Mouse (Mus musculus) heart, adult 18-20 months (tissue): ENCODE measurements around the gene Olfr1030. TPM values are rescaled to one million over a fixed set of nuclear protein-coding genes. Genes with fewer than 3 reads are reported as not detected.
"Not testable (repeated sequence)": the region's sequence is repeated elsewhere in the genome, so short reads cannot be mapped to it uniquely, and the experiment has no call there.

ENCODE experiments used
- DNase-seq, 2 experiments: peaks; one replicate each; pipeline ENCODE4 v3.0.0; 2021 to 2022; ENCODE audit warnings: mixed read lengths in 1 of 2
- long read RNA-seq, 2 experiments: library from polyadenylated mRNA; stranded (forward); transcript quantifications; one replicate each; pipeline ENCODE4 v2.0.0; 2021
- total RNA-seq, 2 experiments: library from RNA; stranded (reverse); gene quantifications; 2 replicates each; pipeline ENCODE4 v1.2.3; 2021

Olfr1030 gene
- total RNA-seq: not detected
- long read RNA-seq, experiment 1: 0 reads
- long read RNA-seq, experiment 2: 0 reads

DNA sequence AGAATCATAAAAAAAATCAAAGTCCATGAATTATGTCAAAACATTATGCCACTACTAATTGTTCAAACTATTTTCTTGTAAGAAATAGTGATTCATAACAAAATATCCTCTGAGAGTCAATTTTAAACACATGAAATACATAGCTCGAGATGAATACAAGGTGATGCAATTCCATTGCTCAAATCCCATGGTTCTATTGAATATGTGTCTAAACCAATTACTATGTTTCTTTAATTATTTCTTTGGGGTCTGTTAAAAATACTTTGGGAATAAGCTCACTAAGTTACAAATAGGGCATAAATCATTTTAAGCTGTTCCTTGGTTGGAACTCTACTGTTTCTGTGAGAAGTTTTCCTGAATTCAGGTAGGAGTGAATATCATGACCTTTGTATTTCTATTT, at the start of gene Olfr1030:
Olfr1030 (plus strand) TSS at position 301 of the 400 bp plus-strand sequence.
- no peak for DNase-seq

DNA sequence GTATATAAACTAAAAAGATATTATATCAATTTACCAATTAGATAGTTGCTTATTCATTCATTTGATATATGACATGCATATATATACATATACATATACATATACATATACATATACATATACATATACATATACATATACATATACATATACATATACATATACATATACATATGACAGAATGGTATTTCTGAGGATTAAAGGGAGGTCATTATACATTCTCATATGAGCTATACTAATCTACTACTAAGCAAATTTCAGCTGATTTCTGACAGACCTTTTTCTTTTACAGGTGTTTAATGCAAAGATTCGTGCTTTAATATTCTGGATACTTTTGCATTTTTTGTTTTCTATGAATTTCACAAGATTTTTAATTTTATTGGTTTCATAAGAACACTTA, 28.9 kb upstream of the Olfr1030 start, which contains the start of gene Olfr1028:
Olfr1028 (plus strand) TSS at position 301 of the 400 bp plus-strand sequence.
- DNase-seq: no peak

DNA sequence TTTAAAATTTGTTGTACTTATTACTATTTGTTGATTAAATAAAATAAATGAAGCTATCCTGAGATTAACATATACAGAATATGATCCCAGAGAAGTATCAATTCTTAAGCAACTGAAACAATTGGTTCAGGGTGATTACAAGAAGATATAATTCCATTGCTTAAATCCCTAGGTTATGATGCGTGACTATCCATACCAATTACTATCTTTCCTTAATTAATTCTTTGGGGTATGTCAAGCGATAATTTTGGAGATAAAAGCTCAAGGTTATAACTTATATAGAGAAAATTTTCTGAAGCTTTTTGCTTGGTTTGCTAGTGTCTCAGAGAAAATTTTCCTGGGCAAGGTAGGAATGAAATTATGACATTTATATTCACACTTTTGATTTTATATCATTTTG, 5.5 kb upstream of the Olfr1030 start, which contains the start of gene Olfr1029:
Olfr1029 (plus strand) TSS at position 301 of the 400 bp plus-strand sequence.
- DNase-seq: no peak

DNA sequence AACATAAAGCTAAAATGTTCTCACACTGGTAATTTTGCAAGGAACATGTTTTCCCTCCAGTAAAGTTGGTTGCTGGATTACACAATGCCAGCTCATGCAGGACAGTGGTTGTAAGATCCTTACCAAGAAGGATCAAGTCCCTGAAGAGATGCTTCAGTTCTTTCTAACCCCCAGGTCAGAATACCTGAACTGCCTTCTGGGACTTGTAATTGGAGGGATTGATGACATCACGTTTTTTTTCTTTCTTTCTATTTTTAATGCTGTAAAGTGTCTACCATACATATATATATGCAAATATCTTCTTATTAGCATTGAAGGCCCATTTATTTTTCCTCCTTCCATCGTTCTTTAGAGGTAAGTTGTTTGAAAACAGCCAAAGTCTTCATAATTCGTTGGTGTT, 10.9 kb downstream of the Olfr1030 start, which contains the start of gene Olfr1031:
Olfr1031 (plus strand) TSS at position 301 of the 400 bp plus-strand sequence.
- DNase-seq: no peak

DNA sequence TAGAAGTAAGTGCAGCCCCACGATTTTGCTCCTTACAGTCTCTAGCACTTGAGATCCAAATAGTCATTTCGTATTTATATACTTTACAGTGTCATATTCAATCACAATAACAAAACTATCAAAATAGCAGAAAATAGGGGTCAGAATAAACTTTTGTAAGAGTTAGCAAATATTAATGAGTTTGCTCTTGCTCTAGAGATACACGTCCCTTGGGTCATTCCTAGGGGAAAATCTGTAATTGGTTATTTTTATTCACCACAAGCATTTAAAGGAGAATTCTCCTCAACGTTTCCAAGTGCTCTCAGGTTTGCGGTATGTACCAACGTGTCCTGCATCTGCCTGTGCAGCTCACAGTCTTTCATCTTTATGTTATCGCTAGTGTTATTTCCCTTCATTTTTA, 26.2 kb downstream of the Olfr1030 start, which contains the start of gene Olfr1032:
Olfr1032 (plus strand) TSS at position 301 of the 400 bp plus-strand sequence.
- no peak for DNase-seq

DNA sequence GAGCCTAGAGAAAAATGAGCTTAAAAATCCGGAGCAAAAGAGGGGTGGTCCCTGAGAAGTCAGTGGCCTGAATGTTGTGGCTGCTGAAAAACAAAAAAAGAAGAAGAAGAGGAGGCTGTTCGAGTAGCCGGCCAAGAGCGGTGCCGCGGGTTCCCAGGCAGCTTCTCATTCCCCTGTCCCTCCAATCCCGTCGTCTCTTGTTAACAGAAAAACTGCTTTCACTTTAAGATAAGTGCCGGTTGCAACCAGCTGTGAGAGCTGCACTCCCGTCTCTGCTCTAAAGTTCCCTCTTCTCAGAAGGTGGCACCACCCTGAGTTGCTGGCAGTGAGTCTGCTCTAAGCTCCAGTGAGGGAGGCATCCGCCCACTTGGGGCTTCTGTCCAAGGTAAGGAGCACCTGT, 41.3 kb downstream of the Olfr1030 start, which contains the start of gene Olfr1033:
Olfr1033 (plus strand) TSS at position 228 of the 400 bp plus-strand sequence.
- peak; percentile 37 to 54 for DNase-seq

DNA sequence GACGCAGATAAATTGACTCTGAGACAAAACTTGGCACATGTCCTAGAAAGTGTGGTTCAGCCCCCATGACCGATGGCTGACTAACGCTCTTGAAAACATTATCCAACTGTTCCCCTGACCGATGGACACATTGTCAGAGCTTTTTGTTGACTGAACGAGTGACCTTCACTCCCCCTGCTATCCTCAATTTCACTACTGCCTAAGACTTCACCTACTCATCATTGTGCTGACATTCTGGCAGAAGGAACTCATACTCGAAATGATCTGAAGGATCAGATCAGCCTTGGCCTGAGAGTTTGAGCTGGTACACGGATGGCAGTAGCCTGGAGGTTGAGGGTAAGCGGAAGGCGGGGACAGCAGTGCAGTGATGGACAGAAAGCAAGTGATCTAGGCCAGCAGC, 42.4 kb downstream of the Olfr1030 start:
- DNase-seq: not testable (repeated sequence)

Other genes starting within 250 kb of the Olfr1030 start
- not detected for gene Olfr1012, start 216.5 kb upstream of the Olfr1030 start, total RNA-seq
- not detected for gene Olfr1013, start 212.2 kb upstream of the Olfr1030 start, total RNA-seq
- not detected for gene Olfr1014, start 206.6 kb upstream of the Olfr1030 start, total RNA-seq
- not detected for gene Olfr1015, start 197.3 kb upstream of the Olfr1030 start, total RNA-seq
- gene Olfr1016, start 176.7 kb upstream of the Olfr1030 start, total RNA-seq: not detected
- gene Olfr1018, start 160.8 kb upstream of the Olfr1030 start, total RNA-seq: not detected
- gene Olfr1019, start 133.8 kb upstream of the Olfr1030 start, total RNA-seq: not detected
- gene Olfr1020, start 132.2 kb upstream of the Olfr1030 start, total RNA-seq: not detected
- not detected for gene Olfr1022, start 110.7 kb upstream of the Olfr1030 start, total RNA-seq
- gene Olfr1023, start 93.6 kb upstream of the Olfr1030 start, total RNA-seq: not detected
- not detected for gene Olfr1024, start 74.2 kb upstream of the Olfr1030 start, total RNA-seq
- not detected for gene Olfr1025-ps1, start 64.1 kb upstream of the Olfr1030 start, total RNA-seq
- not detected for gene Olfr1026, start 57.7 kb upstream of the Olfr1030 start, total RNA-seq
- not detected for gene Olfr1028, start 28.8 kb upstream of the Olfr1030 start, total RNA-seq
- not detected for gene Olfr1029, start 5.4 kb upstream of the Olfr1030 start, total RNA-seq
- gene Olfr1031, start 11.0 kb downstream of the Olfr1030 start, total RNA-seq: not detected
- not detected for gene Olfr1032, start 26.3 kb downstream of the Olfr1030 start, total RNA-seq
- 1 to 10 TPM; 5.0 to 6.7 TPM for gene Olfr1033, start 41.4 kb downstream of the Olfr1030 start, total RNA-seq
- gene Olfr1034, start 66.6 kb downstream of the Olfr1030 start, total RNA-seq: under 1 TPM; 0.07 to 0.23 TPM
- gene Olfr1036, start 94.7 kb downstream of the Olfr1030 start, total RNA-seq: not detected
- gene Olfr1037, start 108.1 kb downstream of the Olfr1030 start, total RNA-seq: not detected
- not detected for gene Olfr1039, start 156.7 kb downstream of the Olfr1030 start, total RNA-seq
- gene Olfr1040, start 167.5 kb downstream of the Olfr1030 start, total RNA-seq: not detected
- not detected for gene Olfr1042, start 182.6 kb downstream of the Olfr1030 start, total RNA-seq
- not detected for gene Olfr1043, start 188.2 kb downstream of the Olfr1030 start, total RNA-seq
- gene Olfr1044, start 198.5 kb downstream of the Olfr1030 start, total RNA-seq: not detected
- gene Olfr52, start 206.4 kb downstream of the Olfr1030 start, total RNA-seq: not detected
- gene Olfr1045, start 223.7 kb downstream of the Olfr1030 start, total RNA-seq: not detected
- gene Olfr1046, start 240.0 kb downstream of the Olfr1030 start, total RNA-seq: not detected